Mouse (Mus musculus) layer of hippocampus, postnatal 36 days (tissue): ENCODE measurements at regions not wholly inside any gene's neighbourhood (a gene's known extent, or its start where the extent isn't known, plus 50 kb on each side); places are given as distances from the start of the nearest gene placed in this dataset.

ENCODE experiments used
- DNase-seq, 2 experiments: peaks; one replicate each; pipeline ENCODE4 v3.0.0; 2022

DNA sequence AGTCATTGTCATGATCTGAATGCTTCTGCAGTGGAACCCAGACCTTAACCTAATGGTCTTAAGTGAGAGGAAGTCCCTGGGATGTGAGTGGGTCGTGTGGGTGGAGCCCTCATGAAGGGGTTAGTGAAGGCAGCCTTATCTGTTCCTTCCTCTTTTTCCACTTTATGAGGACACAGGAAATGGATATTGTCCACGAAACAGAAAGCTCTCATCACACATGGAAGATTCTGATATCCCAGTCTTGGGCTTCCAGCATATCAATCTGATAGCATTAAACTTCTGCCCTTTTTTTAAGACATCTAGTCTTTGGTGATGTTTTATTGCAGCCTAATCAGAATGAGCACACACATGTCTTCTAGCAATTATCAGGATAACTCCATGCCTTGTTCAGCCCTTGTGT lies 164.0 kb downstream of the Mex3b start:
- no peak for DNase-seq

- DNase-seq = no peak
Measured at GRCm38 (mm10) chr7:83032025-83032424, 164.9 kb downstream of the Mex3b start.

DNA sequence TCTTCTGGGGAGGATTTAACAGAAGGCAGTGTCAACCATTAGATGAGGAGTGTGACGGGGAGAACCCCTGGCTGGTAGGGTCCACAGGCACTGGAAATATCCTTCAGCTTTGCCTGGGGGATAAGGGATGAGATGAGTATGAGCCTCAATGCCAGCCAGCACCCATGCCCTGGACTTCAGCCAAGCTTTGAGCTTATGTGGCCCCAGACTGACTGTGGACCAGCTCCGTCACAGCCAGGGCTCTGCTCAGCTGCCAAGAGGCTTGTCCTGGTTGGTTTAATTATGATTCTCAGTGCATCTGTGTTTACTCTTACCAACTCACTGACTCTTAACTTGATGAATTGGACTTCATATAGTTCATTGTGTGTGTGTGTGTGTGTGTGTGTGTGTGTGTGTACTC lies 165.8 kb downstream of the Mex3b start:
- DNase-seq = no peak

DNA sequence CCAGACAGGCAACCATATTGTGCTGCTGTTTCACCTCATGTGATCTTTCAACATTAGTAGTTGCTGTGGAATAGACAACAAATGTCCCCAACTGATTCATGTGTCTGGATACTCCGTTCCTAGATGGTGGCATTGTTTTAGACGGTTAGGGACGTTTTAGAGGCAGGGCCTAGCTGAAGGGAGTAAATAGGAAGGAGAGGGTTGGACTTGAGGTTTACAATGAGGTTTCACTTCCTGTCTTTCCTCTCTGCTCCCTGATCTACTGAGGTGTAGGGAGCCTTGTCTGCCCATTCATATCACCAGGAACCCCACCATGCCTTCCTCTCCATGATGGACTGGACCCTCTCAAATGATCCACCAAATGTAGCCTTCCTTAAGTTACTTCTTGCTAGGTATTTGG lies 168.1 kb downstream of the Mex3b start:
- no peak for DNase-seq

- DNase-seq = no peak
Measured at GRCm38 (mm10) chr7:83036397-83036796, 169.3 kb downstream of the Mex3b start.

GRCm38 (mm10) chr7:83037100-83037499 lies 170.0 kb downstream of the Mex3b start:
- no peak for DNase-seq

DNA sequence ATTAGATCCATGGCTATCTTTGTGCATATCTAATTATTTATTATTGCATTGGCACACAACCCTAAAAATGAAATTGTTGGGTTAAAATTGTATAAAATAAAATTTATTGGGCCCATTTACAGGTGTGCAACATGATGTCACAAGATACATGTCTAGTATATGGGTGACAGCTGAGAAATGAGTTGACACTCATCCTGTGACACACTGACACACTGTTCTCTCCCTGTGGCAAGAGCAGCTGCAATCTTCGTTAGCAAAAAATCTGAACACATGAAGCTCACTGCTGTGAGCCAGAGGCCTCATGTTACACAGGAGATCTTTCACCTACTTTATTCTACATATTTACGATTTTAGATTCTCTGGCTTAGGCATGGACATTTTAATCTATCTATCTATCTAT lies 170.6 kb downstream of the Mex3b start:
- no peak for DNase-seq

DNA sequence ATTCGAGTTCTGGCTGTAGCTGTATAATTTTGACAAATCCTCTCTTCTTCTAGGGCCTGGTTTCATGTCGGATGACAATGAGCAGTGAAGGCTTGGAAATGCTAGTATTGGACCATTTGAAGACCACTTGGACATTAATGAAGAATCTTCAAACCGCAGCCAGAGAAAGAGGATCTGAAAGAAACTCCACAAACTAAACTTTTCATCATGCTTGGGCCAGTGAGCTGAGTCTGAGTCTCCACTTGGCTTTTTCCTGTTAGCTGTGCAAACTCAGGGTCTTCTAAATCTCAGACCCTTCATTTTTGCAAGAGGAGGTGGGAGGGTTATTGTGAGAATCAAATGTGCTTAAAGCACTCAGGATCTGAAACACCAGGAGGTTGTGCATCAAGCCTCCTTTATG lies 176.6 kb downstream of the Mex3b start:
- DNase-seq = no peak

DNA sequence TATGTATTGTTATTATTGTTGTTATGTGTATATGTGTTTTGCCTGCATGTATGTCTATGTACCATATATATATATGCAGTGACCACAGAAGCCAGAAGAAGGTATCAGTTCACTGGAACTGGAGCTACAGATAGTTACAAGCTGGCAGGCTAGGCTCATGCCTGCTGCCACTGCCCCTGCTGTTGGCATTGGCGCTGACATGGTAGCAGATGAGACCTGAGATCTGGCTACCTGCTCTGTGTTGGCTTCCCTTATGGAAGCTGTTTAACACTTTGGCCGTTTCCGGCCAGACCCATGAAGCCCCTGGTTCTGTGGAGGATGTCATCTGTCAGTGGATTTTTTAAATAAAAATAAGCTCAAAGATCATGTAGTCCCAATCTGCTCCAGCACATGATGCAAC lies 178.1 kb downstream of the Mex3b start:
- no peak for DNase-seq

DNA sequence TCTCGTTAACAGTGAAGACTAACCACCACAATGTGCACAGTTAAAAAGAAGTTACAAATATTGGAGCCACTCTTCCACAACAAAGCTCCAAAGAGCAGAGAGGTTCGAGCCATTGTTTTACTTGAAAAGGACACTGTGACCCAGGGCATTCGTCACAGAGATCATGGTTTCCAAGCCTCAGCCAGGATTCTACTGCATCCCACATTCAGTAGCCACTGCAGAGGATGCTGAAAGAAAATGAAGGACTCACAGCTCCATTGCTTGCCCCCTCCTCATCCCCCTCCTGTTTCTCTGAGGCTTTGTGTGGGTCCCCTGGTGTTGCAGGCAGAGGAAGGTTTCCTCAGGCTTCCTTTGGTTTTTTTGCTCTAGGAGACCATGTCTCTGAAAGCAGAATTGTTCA lies 182.9 kb downstream of the Mex3b start:
- no peak for DNase-seq

GRCm38 (mm10) chr7:83050833-83051497 lies 183.8 kb downstream of the Mex3b start:
- no peak for DNase-seq

- DNase-seq = peak in 1 of 2 experiments; percentile 10
Measured at GRCm38 (mm10) chr7:83056101-83056935, 189.2 kb downstream of the Mex3b start.

GRCm38 (mm10) chr7:83060318-83060717 lies 193.2 kb downstream of the Mex3b start:
- DNase-seq = no peak

- DNase-seq = no peak
Measured at GRCm38 (mm10) chr7:83060733-83061132, 193.6 kb downstream of the Mex3b start.

- DNase-seq = no peak
Measured at GRCm38 (mm10) chr7:83061197-83061893, 194.2 kb downstream of the Mex3b start.

- DNase-seq = no peak
Measured at GRCm38 (mm10) chr7:83061894-83062477, 194.9 kb downstream of the Mex3b start.

DNA sequence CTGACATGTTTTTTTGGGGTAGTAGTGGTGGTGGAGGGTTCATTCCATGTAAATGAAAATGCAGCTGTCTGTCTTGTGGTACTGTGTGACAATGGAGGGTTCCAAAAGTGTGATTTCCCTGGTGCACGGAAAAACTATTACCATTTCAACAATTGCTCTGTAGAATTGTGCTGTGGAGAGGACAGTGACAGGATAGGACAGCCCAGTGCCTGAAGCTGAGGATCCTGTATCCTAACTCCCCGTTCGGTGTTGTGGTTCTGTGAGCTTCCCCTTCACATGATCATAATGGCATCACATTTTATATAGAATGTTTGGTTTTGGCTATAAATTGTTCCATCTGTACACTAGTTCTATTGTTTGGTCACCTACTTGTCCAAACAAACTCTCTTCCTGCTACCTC lies 196.4 kb downstream of the Mex3b start:
- no peak for DNase-seq

DNA sequence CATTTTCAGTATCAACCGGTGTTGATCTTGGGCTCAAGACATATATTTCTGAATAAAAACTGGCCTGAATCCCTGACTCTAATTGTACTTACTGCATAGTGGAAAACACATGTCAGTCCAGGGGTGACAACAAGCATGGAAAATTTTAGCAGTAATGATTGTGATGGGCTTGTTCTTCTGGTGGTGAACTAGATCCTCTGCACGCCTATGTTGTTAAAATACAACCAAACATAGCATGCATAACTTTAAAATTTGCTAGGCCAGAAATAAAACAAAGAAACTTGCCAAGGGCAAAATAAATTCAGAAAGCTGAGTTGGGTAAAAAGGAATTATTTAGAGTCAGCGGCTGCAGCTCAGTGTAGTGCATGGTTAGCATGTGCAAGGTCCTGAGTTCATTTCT lies 198.2 kb downstream of the Mex3b start:
- DNase-seq = no peak

DNA sequence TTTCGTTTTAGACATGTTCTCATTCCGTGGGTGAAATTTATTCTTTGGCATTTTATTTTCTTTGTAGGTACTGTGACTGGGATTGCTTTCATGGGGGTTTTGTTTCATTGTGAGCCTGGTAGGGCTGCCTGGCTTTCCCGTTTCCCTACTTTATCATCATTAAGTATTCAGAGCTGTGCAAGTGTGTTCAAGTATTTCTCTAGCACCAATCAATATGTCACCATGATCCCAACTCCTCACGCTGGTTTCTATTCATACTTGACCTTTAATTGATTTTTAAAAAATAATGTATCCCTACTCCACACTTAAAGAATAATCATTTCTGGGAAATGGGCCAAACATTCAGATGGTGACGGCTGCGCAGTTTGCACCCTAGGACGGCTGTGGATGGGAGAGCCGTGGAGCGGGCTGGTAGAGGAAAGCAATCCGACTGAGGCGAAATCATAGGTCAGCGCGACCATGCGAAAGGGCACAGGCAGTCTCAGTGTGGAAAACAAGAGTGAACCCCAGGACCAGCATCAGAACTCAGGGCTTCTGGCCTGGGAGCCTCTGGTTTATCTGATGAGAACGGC lies 207.4 kb downstream of the Mex3b start:
- DNase-seq = peak; percentile 42

DNA sequence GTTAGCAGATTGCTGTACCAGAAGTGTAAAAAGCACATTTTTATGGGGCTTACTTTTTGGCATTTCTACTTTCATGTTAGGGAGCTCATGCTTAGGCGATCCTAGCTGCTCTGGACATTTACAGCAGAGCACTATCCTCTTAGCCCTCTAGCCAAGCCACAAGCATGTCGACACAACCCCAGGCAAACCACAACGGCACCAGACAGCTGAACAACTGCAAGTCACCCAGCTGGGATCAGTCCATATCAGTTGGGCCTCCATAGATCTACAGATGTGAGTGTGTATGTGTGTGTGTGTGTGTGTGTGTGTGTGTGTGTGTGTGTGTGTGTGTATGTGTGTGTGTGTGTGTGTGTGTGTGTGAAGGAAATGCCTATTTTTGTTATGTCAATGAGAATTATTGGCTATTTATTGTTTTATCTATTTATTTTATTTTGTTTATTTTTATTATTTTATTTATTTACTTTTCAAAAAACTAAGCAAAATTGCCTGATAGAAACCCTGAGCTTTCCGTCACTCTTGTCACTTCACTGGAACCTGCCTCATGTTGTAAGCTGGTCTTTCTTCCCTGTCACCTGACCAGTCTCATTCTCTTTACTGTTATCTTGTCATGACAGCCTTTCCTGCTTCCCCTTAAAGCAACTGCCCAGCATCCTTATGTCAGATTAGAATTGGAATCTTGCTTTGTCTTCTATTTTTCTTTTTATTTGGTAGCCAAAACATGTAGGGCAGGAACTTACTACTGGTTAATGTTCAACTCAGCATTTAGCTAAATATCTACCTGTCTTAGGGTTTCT lies 208.2 kb downstream of the Mex3b start:
- DNase-seq = no peak

DNA sequence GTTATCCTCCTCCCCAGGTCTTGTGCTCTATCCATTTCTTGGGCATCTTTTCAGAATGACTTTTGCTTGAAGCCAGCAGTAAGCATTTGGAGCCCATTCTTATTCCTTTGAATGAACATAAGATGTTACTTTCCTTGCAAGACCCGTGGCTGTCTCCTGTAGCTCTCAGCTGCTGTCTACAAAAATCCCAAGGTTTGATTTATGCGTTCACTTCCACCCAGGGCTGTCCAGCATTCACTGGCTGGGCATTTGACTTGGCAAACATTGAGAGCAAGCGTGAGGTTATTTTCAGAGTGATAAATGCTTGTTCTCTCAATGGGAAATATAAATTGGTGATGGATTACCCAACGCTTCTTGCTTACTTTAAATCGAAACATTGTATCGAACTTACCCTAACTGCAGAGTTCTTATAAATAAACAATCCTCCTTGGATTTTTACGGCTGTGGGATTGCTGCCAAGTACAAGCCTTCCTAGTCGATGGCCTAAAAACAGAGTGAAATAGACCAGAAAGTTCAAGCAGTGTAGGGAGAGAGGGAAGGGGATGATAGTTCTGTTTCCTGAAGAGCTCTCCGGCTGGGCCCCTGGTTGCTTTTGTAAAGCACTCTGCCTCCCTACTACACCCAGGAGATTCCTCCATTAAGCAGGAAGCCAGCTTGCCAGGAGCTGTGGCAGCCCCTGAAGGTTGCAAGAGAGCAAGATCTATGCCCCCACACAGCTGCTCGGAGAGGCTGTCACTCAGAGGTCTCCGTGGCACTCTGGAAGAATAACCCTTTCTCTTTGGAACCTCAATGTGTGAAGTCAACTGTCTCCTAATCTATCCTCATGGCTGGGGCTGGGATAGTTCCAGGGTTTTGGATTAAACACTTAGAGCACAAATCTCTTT lies 210.1 kb downstream of the Mex3b start:
- DNase-seq = no peak
